Mouse (Mus musculus) liver, adult 2 months (tissue): ENCODE measurements around the gene Mgst2.

Source experiments
- CTCF ChIP-seq: fragments of 200-500 bp; IDR thresholded peaks from 2 replicates; pipeline ENCODE4 v1.5.1; 2011; ENCODE audit warnings: low read depth, low read length, control low read depth
- POLR2A ChIP-seq: fragments of 200-500 bp; IDR thresholded peaks from 2 replicates; pipeline ENCODE4 v1.6.1; 2011; ENCODE audit warnings: low read length, control low read depth; ENCODE audit not compliant: insufficient read depth; ENCODE audit errors: extremely low read depth

- TF ChIP-seq CTCF, result no peak
- no peak for TF ChIP-seq POLR2A
These were observed at the start of gene Mgst2 for GRCm38 (mm10) chr3:51660060-51660459.
